Mouse (Mus musculus) CH12.LX (cell line): Measurements from ENCODE around the gene Ppp1r16b.

ENCODE experiments used
- CTCF ChIP-seq, 2 experiments: IDR thresholded peaks in 1 of 2; conservative IDR thresholded peaks in 1 of 2; 2 replicates each; pipeline ENCODE4 v1.5.1; 2011 to 2012; ENCODE audit warnings: low read depth in 2 of 2, low read length in 2 of 2, improper control_type of control experiment in 1 of 2, inconsistent platforms in 1 of 2, mild to moderate bottlenecking in 1 of 2, moderate library complexity in 1 of 2
- EP300 ChIP-seq: IDR thresholded peaks from 2 replicates; pipeline ENCODE4 v1.6.1; 2011; ENCODE audit warnings: low read length, improper control_type of control experiment
- MAX ChIP-seq: IDR thresholded peaks from 2 replicates; pipeline ENCODE4 v1.6.1; 2011; ENCODE audit warnings: low read length, improper control_type of control experiment
- POLR2AphosphoS2 ChIP-seq: IDR thresholded peaks from 2 replicates; pipeline ENCODE4 v1.6.1; 2011; ENCODE audit warnings: low read depth, low read length, improper control_type of control experiment
- RAD21 ChIP-seq: IDR thresholded peaks from 2 replicates; pipeline ENCODE4 v1.6.1; 2011; ENCODE audit warnings: low read depth, mild to moderate bottlenecking, low read length, improper control_type of control experiment, moderate library complexity
- TCF12 ChIP-seq: IDR thresholded peaks from 2 replicates; pipeline ENCODE4 v1.6.1; 2014; ENCODE audit warnings: low read depth, mild to moderate bottlenecking, inconsistent platforms, low read length, improper control_type of control experiment

DNA sequence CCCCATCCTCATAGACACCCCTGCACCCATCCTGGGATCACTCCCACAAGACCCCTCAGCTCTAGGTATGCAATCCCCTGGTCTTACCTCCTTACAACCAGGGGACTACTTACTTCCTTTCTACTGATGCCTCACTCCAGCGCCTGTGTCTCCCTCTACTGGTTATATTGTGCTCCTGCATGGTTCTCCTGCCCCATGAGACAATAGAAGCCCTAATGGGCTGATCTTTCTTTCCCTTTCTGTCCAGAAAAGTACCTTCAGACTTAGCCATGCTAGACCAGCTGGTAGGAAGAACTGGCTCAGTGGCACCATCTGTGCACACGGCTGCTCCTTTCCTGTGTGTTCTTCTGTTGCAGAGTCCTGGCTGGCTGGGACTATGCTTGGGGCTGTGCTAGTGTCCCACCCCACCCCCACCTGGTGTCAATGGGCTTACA, 79.9 kb downstream of the Ppp1r16b start:
- TF ChIP-seq TCF12, result no peak
- TF ChIP-seq MAX, result no peak
- TF ChIP-seq EP300, result no peak
- TF ChIP-seq CTCF (conservative IDR thresholded peaks at IDR 0.05 in 1 of 2, IDR thresholded peaks at IDR 0.05 in 1 of 2; ENCODE audit: low read depth in 2 of 2, low read length in 2 of 2), result peak; percentile 86 to 87
- peak; percentile 92 for TF ChIP-seq RAD21
- no peak for TF ChIP-seq POLR2AphosphoS2
